ENCODE assay signal across 27 mouse cellular contexts in the genomic region with DNA sequence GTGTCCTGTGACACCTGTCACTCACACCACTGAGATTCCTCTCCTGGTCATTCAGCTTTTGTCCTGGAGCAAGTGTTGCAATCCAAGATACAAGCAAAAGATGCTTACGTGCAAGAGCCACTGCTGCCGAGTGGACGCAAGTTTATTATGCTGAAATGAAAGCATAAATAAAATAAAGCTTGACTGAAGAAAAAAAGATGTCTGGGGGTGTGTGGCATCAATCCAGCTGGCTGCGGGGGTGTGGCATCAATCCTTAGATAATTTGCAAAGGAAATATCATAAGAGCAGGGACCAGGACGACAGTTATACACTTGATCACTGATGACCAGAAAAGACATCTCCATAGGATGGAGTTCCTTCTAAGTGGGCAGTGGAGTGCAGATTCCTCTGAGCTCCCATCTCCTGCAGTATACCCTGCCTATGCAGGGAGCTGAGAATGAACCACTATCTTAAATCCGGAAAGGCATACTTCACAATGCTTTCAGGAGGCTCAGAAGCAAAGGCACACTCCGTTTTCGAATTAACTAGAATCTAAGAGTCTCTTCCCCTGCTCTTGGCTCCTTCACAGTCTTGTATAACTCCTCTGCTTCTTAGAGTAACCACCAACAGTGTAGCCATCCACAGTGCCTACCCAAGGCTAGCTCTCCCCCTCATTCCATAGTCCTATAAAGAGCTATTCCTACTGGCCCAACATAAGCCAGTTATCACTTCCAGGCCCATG. TPM values are rescaled to one million over a fixed set of nuclear protein-coding genes. Genes with fewer than 3 reads are reported as not detected.
DNase-seq lines count a peak whose midpoint lies in the region; ATAC-seq and TF ChIP-seq lines count a peak whose summit lies in the region.
"Had no signal": no experiment of that assay in that cellular context is flagged by ENCODE, and none has a peak within 500 bp of the region (broad histone marks: within the 10 kb centered on the region; RNA-seq: fewer than 3 reads in every experiment).

No protein-coding gene starts in this region.

- H3K4me2 ChIP-seq in liver, embryonic 13.5 days: no peak overlapping the region
- H3K4me2 ChIP-seq in liver, embryonic 12.5 days: no peak overlapping the region
- H3K4me2 ChIP-seq in limb, embryonic 13.5 days (replicated peaks): no peak overlapping the region
- H3K4me2 ChIP-seq: hindbrain, embryonic 15.5 days; limb, embryonic 15.5 days; midbrain, embryonic 13.5 days; neural tube, embryonic 13.5 days had no signal

- no peak overlapping the region for H3K4me3 ChIP-seq in layer of hippocampus, adult 2 months
- no peak overlapping the region for H3K4me3 ChIP-seq in liver, embryonic 13.5 days (replicated peaks)
- no peak overlapping the region for H3K4me3 ChIP-seq in liver, embryonic 12.5 days
- H3K4me3 ChIP-seq in limb, embryonic 10.5 days: no peak overlapping the region
- no peak overlapping the region for H3K4me3 ChIP-seq in limb, embryonic 13.5 days
- H3K4me3 ChIP-seq: hindbrain, embryonic 10.5 days; hindbrain, embryonic 15.5 days; limb, embryonic 15.5 days; midbrain, embryonic 13.5 days; neural tube, embryonic 13.5 days had no signal

- peaks cover 49% of the 10 kb centered on the region for H3K4me1 ChIP-seq in liver, embryonic 13.5 days (replicated peaks)
- H3K4me1 ChIP-seq in liver, embryonic 12.5 days: peaks cover 41% of the 10 kb centered on the region
- peaks cover 59% of the 10 kb centered on the region for H3K4me1 ChIP-seq in limb, embryonic 10.5 days
- H3K4me1 ChIP-seq in limb, embryonic 13.5 days: peaks cover 80% of the 10 kb centered on the region
- H3K4me1 ChIP-seq: hindbrain, embryonic 15.5 days had no signal

- no peaks in the 10 kb centered on the region for H3K36me3 ChIP-seq in liver, embryonic 13.5 days
- H3K36me3 ChIP-seq in liver, embryonic 12.5 days: no peaks in the 10 kb centered on the region
- no peaks in the 10 kb centered on the region for H3K36me3 ChIP-seq in limb, embryonic 10.5 days
- no peaks in the 10 kb centered on the region for H3K36me3 ChIP-seq in limb, embryonic 13.5 days
- H3K36me3 ChIP-seq: hindbrain, embryonic 10.5 days; hindbrain, embryonic 15.5 days; limb, embryonic 15.5 days; midbrain, embryonic 13.5 days; neural tube, embryonic 13.5 days had no signal

- ATAC-seq in liver, embryonic 13.5 days (ENCODE audit: low read depth): no peak
- no peak for ATAC-seq in liver, embryonic 12.5 days
- no peak for ATAC-seq in limb, embryonic 13.5 days (ENCODE audit: low FRiP score, low read depth)
- no peak for ATAC-seq in activated CD4-positive, CD25-positive, alpha-beta regulatory T cell, adult 4 months
- ATAC-seq: forebrain, embryonic 14.5 days; inflammation-experienced regulatory T-cells, adult 6 months; lung, postnatal 0 days; midbrain, embryonic 13.5 days had no signal

- no peak overlapping the region for H3K9ac ChIP-seq in liver, embryonic 13.5 days
- no peak overlapping the region for H3K9ac ChIP-seq in liver, embryonic 12.5 days
- no peak overlapping the region for H3K9ac ChIP-seq in limb, embryonic 13.5 days
- H3K9ac ChIP-seq: hindbrain, embryonic 15.5 days; limb, embryonic 15.5 days; midbrain, embryonic 13.5 days; neural tube, embryonic 13.5 days had no signal

- peak overlapping the region; percentile 71 for H3K27ac ChIP-seq in layer of hippocampus, adult 2 months
- 0 out of 2 replicates have a peak overlapping the region, but pooled peaks have one; percentile 11 for H3K27ac ChIP-seq in liver, embryonic 13.5 days
- no peak overlapping the region for H3K27ac ChIP-seq in liver, embryonic 12.5 days
- H3K27ac ChIP-seq in limb, embryonic 10.5 days: peak overlapping the region; percentile 61; the same call in 1 of the 2 replicates
- peak overlapping the region; percentile 15; the same call in 1 of the 2 replicates for H3K27ac ChIP-seq in limb, embryonic 13.5 days
- H3K27ac ChIP-seq: hindbrain, embryonic 10.5 days; hindbrain, embryonic 15.5 days; macrophage; midbrain, embryonic 13.5 days; neural tube, embryonic 13.5 days had no signal

- peak in 1 of 2 experiments; percentile 16 for DNase-seq in layer of hippocampus, adult 2 months (ENCODE audit: low spot score in 2 of 2)
- no peak for DNase-seq in layer of hippocampus, postnatal 14 days (ENCODE audit: low spot score in 2 of 2)
- no peak for DNase-seq in liver, embryonic 13.5 days
- DNase-seq in limb, embryonic 10.5 days (ENCODE audit: low spot score): peak; percentile 23
- DNase-seq: adrenal gland, adult 2 months; adrenal gland, postnatal 36 days; B cell, adult 2 months; cerebellum, adult 8-10 months; cerebellum, postnatal 25 days; heart, postnatal 14 days; kidney, adult 2 months; kidney, postnatal 36 days; layer of hippocampus, adult 9-11 months; thymus, adult 18-20 months; thymus, postnatal 25 days had no signal

- 82% methylated on average over 8 of the region's 8 CpGs for WGBS in liver, embryonic 13.5 days (ENCODE audit: insufficient replicate concordance)
- 83% methylated on average over 8 of the region's 8 CpGs for WGBS in liver, embryonic 12.5 days (ENCODE audit: insufficient replicate concordance)
- WGBS in limb, embryonic 10.5 days: 95% methylated on average over 8 of the region's 8 CpGs
- 85% methylated on average over 8 of the region's 8 CpGs for WGBS in limb, embryonic 13.5 days

- no peak for TF ChIP-seq CTCF in layer of hippocampus, adult 2 months (conservative IDR thresholded peaks at IDR 0.05)

- no peaks in the 10 kb centered on the region for H3K9me3 ChIP-seq in liver, embryonic 13.5 days (replicated peaks)
- H3K9me3 ChIP-seq in liver, embryonic 12.5 days (replicated peaks): no peaks in the 10 kb centered on the region
- no peaks in the 10 kb centered on the region for H3K9me3 ChIP-seq in limb, embryonic 10.5 days (replicated peaks)
- no peaks in the 10 kb centered on the region for H3K9me3 ChIP-seq in limb, embryonic 13.5 days
- H3K9me3 ChIP-seq: hindbrain, embryonic 10.5 days; hindbrain, embryonic 15.5 days; limb, embryonic 15.5 days; midbrain, embryonic 13.5 days; neural tube, embryonic 13.5 days had no signal

- no peaks in the 10 kb centered on the region for H3K27me3 ChIP-seq in liver, embryonic 13.5 days
- 0 out of 2 replicates have a peak, but pooled peaks cover 4% of the 10 kb centered on the region for H3K27me3 ChIP-seq in liver, embryonic 12.5 days (replicated peaks)
- peaks cover 7% of the 10 kb centered on the region; the same call in 1 of the 2 replicates for H3K27me3 ChIP-seq in limb, embryonic 10.5 days (ENCODE audit: low read depth, poor library complexity, severe bottlenecking)
- peaks cover 16% of the 10 kb centered on the region for H3K27me3 ChIP-seq in limb, embryonic 13.5 days
- H3K27me3 ChIP-seq: hindbrain, embryonic 15.5 days; limb, embryonic 15.5 days; midbrain, embryonic 13.5 days; neural tube, embryonic 13.5 days had no signal

RNA-seq across cellular contexts. Expression of a gene that starts 23.2 kb away (rescaled TPM):
- 10 to 100 TPM; 82.3 to 86.7 TPM for total RNA-seq in layer of hippocampus, adult 2 months (2021)
- total RNA-seq in layer of hippocampus, postnatal 14 days (2021): 100 to 1,000 TPM; 101 TPM
- polyA plus RNA-seq in liver, embryonic 13.5 days (2015; fragmentation: Nextera tagmentation; extraction: Ambion mirVana): 7.2 and 8.2 TPM in 2 replicates
- 3.4 and 5.3 TPM in 2 replicates for polyA plus RNA-seq in liver, embryonic 12.5 days (2016; fragmentation: Nextera tagmentation; extraction: Ambion mirVana)
- polyA plus RNA-seq in limb, embryonic 10.5 days (2016; fragmentation: Nextera tagmentation; extraction: Ambion mirVana): 4.8 and 5.4 TPM in 2 replicates
- 6.6 and 7.5 TPM in 2 replicates for polyA plus RNA-seq in limb, embryonic 13.5 days (2015; fragmentation: Nextera tagmentation; extraction: Ambion mirVana)
- polyA plus RNA-seq in activated CD4-positive, CD25-positive, alpha-beta regulatory T cell, adult 4 months (2017; shearing (Covaris generic)): 10 to 100 TPM in 1 of 2 experiments, 1 to 10 TPM in 1; 8.6 to 23.0 TPM
